Mouse (Mus musculus) WW6 (cell line): ENCODE results near the gene Pigr.

ENCODE experiments used
- DNase-seq: peaks from one replicate; pipeline ENCODE4 v3.0.0-alpha.2; 2013; ENCODE audit warnings: low read depth, low spot score

Pigr gene

GRCm38 (mm10) chr1:130826448-130826847 lies at the start of gene Pigr:
Pigr (plus strand) TSS chr1:130826684.
- no peak for DNase-seq

DNA sequence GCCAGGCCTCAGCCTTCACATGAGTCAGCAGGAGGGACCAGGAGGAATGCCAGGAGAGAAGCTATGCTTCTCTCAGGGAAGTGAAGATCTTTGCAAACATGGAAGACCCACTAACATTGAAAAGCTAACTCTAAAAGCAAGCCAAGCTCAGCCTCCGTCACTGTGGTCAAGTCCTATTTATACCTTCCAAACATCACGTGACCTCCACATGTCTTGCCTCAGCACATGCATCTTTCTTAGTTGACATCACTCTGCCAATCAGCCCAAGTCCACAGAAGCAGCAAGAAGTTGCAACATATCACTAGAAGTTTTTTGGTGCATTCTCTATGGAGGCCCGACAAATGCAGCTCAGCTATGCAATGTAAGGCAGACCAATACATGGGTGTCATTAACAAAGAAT lies 46.6 kb upstream of the Pigr start:
- no peak for DNase-seq

- no peak for DNase-seq
Observed at GRCm38 (mm10) chr1:130784054-130784453, 42.4 kb upstream of the Pigr start.

- peak; percentile 18 for DNase-seq
Observed at GRCm38 (mm10) chr1:130787001-130787400, 39.5 kb upstream of the Pigr start.

GRCm38 (mm10) chr1:130789512-130790451 lies 36.7 kb upstream of the Pigr start:
- no peak for DNase-seq

- DNase-seq = no peak
Observed at GRCm38 (mm10) chr1:130795331-130795730, 31.2 kb upstream of the Pigr start.

- no peak for DNase-seq
Observed at GRCm38 (mm10) chr1:130796967-130797684, 29.4 kb upstream of the Pigr start.

DNA sequence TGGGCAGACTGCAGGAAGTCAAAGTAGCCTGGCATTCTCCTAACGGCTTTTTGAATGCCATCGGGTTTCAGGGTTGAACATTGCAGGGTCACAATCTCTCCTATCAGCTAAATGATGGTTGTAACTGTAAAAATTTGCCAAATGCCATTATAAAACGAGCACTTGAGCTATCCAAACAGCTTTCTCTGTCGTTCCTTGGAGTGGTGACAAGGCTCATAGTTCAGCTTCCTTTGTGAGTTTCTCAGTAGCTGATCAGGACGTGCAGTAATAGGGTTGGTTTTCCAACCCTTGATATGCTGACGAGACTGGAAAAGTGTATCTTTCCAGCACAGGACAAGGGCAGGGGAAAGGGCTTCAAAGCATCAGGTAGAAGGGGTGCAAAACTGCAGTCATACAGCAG lies 28.4 kb upstream of the Pigr start:
- no peak for DNase-seq

GRCm38 (mm10) chr1:130798551-130798950 lies 27.9 kb upstream of the Pigr start:
- no peak for DNase-seq

GRCm38 (mm10) chr1:130799399-130799798 lies 27.1 kb upstream of the Pigr start:
- no peak for DNase-seq

GRCm38 (mm10) chr1:130800602-130801001 lies 25.9 kb upstream of the Pigr start, which contains the start of gene Fcamr:
Fcamr (plus strand) TSS chr1:130800902.
- no peak for DNase-seq

- no peak for DNase-seq
Observed at GRCm38 (mm10) chr1:130801511-130801910, 25.0 kb upstream of the Pigr start.

- DNase-seq = no peak
Observed at GRCm38 (mm10) chr1:130802976-130803375, 23.5 kb upstream of the Pigr start.

- DNase-seq = no peak
Observed at GRCm38 (mm10) chr1:130804279-130804678, 22.2 kb upstream of the Pigr start.

DNA sequence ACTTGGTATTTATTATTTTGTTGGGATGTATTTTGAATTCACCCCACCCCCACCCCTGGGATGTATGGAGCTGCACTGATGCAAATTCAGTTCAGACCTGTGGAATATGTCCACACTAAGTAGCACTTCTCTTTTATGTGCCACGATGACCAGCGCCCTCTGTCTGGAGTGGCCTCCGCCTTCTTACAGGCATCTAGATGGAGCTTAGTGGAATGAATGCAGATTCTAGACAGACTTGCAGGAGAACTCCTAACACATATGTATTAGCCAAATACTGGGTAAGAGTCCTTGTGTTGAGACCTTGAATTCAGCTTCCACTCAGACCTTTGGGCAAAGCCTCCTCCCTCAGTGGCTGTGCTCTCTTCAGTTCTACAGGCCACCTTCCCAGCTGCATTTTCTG lies 15.6 kb upstream of the Pigr start:
- no peak for DNase-seq

GRCm38 (mm10) chr1:130811316-130811715 lies 15.2 kb upstream of the Pigr start:
- DNase-seq = no peak

DNA sequence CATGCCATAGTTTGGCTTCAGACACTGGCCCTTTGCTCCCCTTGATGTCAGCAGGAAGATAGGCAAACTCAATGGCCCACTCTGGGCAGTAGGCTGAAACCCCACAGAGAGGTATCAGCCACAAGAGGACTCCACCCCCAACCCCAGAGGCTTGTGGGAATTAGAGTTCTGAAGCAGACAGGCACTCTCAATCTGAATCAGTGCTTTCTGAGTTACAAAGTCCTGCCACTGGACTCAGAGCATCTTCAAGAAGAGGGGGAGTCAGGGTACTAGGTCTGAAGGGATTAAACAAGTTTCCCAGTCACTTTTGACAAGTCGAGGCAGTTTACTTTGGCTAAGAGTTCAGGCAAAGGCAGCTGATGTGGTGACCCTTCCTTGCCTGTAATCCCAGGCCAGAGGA lies 6.7 kb upstream of the Pigr start:
- no peak for DNase-seq

DNA sequence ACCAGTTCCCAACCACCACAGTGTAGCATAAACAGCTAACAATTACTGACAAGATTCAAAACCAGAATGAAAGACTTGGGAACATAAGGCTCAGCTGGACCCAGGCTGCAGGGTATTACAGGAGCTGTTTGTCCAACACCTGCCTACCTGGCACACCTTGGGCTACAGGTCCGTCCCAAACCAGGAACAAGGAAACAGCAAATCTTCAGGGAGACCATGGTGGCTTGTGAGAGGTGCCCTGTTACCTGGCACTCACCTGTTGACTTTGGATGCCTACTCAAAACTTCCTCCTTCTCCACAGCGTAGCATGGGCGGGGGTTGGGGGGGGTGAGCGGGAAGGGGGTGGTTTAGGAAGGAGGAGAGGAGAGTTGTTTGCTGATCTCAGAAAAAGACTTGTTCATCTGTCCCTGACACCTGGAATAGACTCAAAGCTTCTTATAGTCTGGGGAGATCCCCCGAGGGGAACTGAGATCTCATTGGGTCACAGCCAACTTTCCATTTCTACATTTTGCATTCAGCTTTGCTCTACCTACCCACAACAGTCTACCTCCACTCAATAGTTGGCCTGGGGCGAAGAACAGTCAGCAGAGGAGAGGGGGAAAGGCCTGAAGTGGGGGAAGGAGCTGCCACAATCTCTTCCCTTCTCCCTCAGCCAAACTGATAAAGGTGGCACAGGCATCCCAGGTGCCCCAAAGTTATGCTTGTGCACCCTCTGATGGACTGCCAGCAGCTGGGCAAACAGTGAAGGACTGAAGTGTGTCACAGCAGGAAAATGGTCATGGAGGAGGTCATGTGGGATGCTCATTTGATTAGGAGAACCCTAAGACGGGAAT lies 6.0 kb upstream of the Pigr start:
- DNase-seq = no peak

GRCm38 (mm10) chr1:130821149-130821471 lies 5.4 kb upstream of the Pigr start:
- no peak for DNase-seq

DNA sequence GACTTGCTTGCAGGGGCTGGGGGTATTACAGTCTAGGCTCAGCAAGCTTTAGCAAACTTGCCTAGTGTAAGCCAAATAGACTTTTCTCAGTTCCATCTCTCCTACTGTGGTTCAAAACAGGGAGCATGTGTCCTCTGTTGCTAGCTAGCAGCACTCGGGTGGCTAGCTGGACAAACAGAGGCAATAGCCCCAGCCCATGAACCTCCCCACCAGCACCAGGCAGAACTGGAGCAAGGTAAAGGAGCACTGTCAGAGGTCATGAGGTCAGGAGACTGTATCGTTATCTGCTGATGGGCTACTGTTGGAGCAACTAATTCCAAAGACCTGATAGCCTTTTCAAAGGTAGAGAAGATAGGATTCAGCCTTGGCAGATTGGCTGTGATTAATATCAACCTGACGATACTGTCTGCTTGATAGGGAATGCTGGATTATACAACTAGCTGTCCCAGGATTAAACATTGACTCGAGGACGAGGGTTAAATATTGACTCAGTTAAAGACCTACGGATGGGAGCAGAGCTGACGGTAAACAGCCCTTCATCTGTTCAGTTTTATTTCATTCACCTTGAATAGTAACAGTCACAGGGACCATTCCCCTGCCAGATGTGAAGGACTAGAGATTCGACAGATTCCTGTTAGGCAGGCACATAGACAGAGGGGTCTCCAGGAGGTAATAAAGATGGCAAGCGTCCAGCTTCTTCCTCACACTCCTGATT lies 4.4 kb upstream of the Pigr start:
- no peak for DNase-seq

DNA sequence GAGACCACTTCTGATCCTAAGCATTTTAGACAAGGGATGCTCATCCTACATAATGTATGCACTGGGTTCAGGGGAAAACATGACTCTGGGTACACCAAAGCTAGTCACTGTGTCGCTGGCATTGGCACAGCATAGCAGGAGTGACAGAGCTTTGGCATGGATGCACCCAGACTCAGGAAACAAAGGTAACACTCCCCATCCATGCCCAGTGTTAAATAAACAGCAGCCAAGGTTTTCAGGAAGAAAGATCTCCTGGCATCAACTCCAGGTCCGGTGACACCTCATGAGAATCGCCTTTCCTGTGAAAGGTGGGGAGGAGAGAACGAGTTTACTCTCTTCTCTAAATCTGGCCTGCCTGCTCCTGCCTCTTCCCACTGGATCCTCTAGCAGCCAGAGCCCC lies 2.2 kb downstream of the Pigr start:
- DNase-seq = no peak
